Mouse (Mus musculus): ENCODE results near the gene Car11. TPM values are rescaled to one million over a fixed set of nuclear protein-coding genes. Genes with fewer than 3 reads are reported as not detected.

The Car11 gene
- polyA plus RNA-seq, 1 experiment from 2014 or later, result 73.8 TPM

DNA sequence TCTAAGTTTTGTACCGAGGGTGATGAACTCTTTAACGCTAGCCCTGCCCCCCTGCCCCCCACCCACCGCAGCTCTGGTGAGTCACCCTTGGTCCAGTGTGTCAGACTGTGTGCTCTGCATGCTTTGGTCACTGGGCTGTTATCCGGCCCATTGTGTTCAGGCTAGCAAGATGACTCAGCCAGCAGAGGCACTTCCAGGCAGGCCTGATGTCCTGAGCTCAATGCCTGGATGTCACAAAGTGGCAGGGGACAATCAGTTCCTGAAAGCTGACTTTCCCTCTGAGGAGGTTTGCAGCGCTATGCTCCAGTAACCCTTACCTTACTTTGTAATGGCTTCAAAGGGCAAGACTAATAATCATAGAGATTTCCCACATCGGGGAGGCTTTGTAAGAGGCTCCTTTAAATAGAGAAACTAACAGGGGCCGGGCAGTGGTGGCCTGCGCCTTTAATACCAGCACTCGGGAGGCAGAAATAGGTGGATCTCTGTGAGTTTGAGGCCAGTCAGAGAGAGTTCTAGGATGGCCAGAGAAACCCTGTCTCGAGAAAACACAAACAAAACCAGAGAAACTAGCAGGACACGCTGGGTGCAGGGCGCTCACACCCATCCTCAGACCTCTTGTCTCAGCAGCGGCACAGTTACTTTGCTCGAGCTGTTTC lies 19.5 kb upstream of the Car11 start:
- H3K27ac ChIP-seq, result no peak overlapping the region
- no peaks in the 10 kb centered on the region for H3K9me3 ChIP-seq
- no peak overlapping the region for H3K9ac ChIP-seq
- H3K27me3 ChIP-seq (replicated peaks), result no peaks in the 10 kb centered on the region
- peaks cover 5% of the 10 kb centered on the region; the same call in 1 of the 2 replicates for H3K4me1 ChIP-seq
- 50% methylated on average over 14 of the region's 14 CpGs for WGBS
- no peaks in the 10 kb centered on the region for H3K36me3 ChIP-seq (replicated peaks)
- no peak overlapping the region for H3K4me3 ChIP-seq
- no peak for ATAC-seq (replicated peaks)
- H3K4me2 ChIP-seq, result no peak overlapping the region

DNA sequence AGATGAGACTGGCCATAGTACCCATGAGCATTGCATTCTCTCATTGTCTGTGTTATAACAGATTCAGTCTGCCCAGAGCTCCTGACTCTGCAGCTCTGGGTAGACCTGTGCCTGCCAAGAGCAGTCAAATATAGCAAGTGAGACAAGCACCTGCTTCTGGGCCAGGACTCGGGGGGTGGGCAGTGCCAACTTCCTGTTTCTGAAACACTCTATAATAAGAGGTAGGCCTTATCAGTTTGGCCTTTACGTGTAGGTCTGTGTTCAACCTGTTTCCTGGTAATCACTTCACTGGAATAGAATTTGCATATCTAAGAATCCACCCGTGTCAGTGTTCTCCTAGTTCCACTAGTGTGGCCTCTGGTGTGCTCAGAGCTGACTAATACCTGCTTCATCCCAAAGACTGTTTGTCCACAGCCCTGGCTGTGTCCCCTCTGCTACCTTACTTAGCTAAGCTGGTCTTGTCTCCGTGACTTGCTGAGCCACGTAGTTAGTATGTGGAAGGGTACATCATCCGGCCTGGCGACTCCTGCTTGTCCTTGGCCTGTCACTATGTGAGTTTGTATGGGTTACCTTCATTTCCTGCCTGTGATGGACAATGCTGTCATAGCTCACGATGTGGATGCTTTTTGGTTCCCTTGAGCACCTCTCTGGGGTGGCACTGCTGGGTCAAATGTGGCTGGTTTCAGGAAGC lies 18.5 kb upstream of the Car11 start:
- H3K4me1 ChIP-seq, result peaks cover 5% of the 10 kb centered on the region; the same call in 1 of the 2 replicates
- no peaks in the 10 kb centered on the region for H3K36me3 ChIP-seq (replicated peaks)
- no peak overlapping the region for H3K4me2 ChIP-seq
- ATAC-seq (replicated peaks), result no peak
- no peaks in the 10 kb centered on the region for H3K27me3 ChIP-seq (replicated peaks)
- no peak overlapping the region for H3K27ac ChIP-seq
- no peaks in the 10 kb centered on the region for H3K9me3 ChIP-seq
- WGBS, result 87% methylated on average over 8 of the region's 8 CpGs
- H3K4me3 ChIP-seq, result no peak overlapping the region
- no peak overlapping the region for H3K9ac ChIP-seq

DNA sequence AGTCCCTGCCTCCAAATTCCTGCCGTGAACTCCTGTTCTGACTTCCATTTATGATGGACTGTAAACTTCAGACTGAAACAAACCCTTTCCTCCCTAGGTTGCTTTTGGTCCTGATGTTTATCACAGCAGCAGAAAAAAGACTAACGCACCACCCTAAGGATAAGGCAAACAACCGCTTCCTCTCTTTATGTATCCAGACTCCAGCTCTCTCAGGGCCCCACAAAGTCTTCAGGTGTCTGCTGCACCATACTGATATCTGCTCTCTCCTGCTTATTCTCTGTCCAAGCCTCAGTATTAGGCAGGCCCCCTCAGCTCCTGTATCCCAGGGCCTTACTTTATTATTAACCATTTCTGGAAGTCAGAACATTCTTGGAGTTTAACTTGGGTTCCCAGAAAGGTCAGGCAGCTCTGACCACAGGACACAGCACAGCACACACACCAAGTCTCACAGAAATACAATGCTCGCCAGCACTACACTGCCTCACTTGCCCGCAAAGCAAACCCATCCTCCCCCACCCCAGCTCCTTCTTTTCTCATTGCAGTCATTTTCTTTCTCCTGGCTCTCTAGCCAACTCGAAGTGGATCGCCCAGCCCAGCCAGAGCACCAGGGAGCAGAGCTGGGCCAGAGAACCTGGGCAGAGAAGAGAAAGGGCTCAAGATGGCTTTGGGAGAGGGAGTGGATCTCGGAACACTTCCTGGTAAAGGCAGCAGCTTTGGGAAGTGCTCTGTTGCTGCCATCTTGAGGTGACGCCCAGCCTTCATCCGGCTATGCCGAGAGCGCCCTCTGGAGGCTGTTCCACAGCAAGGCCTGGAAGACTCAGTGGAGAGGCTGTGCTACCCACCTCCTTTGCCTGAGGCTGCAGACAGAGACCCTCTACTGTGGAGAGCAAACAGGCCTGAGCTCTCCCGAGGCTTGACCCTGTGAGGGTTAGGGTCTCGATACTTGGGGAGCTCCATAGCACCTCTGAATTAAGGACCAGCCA lies 17.2 kb upstream of the Car11 start:
- H3K27me3 ChIP-seq (replicated peaks), result no peaks in the 10 kb centered on the region
- no peaks in the 10 kb centered on the region for H3K9me3 ChIP-seq
- peak; percentile 79; the same call in 1 of the 2 replicates for ATAC-seq (replicated peaks)
- 28% methylated on average over 14 of the region's 14 CpGs for WGBS
- H3K9ac ChIP-seq, result no peak overlapping the region
- H3K4me1 ChIP-seq, result peaks cover 5% of the 10 kb centered on the region; the same call in 1 of the 2 replicates
- peak overlapping the region; percentile 36 for H3K4me2 ChIP-seq
- peak overlapping the region; percentile 70; the same call in 1 of the 2 replicates for H3K27ac ChIP-seq
- no peak overlapping the region for H3K4me3 ChIP-seq
- no peaks in the 10 kb centered on the region for H3K36me3 ChIP-seq (replicated peaks)

DNA sequence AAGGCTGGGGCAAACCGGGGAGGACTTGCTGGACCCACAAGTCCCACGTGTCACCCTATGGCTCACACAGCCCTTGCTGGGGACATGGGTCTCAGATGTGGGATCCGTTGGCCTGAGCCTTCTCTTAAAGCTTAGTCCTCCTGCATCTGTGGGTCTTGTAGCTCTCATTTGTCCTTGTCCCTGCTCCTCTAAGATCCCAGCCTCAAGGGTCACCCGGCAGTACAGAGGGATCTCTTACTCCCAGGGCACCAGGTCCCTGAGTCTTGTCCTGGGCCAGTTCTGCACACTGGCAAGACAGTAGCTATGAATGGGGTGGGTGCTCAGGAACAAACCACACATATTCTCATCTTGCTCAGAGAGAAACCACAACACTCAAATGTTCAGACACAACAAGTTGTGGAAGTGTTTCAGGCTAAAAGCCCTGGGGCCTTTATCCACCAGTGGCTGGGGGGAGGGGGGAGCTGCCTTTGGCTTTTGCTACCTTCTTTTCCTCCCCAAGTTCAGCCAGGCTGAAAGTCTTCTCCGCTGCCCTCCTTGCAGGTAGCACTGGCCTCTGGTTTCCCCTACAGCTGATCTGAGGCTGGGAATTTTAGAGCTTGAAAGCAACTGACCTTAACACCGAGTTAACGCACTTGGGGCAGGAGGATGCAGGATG lies 16.1 kb upstream of the Car11 start, which contains the start of gene Ntn5:
Gene Ntn5 (plus strand): TSS at position 627 of the 655 bp plus-strand sequence.
- Histone ChIP-seq H3K36me3 (replicated peaks) (no peaks in the 10 kb centered on the region), H3K9me3 (no peaks in the 10 kb centered on the region), H3K9ac (no peak within 1 kb of the TSS), H3K4me2 (peak within 1 kb of the TSS; percentile 36; the same call in 1 of the 2 replicates), H3K27me3 (replicated peaks) (no peaks in the 10 kb centered on the region), H3K4me3 (no peak within 1 kb of the TSS), H3K27ac (peak within 1 kb of the TSS; percentile 70; the same call in 1 of the 2 replicates), H3K4me1 (peaks cover 5% of the 10 kb centered on the region; the same call in 1 of the 2 replicates)
- no peak for ATAC-seq (replicated peaks)
- 78% methylated on average over 7 of the region's 7 CpGs for WGBS

DNA sequence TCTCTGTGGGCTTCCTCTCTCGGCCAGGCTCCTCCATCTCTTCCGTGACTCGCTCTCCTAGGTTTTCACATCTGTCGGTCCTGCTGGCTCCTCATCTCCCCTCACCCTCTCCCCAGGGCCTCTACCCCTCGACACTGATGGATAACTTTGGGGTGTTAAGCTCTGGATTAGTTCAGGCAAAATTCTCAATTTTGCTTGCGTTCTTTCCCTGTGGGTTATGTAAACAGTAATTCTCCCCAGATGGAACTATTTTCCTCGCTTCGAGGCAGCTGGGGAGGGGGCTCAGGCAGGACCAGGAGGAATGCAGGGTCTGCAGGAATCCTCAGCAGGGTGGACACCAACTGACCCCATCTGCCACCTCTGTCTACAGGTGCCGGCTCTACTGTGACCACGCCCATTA lies 13.8 kb upstream of the Car11 start:
- Histone ChIP-seq H3K36me3 (replicated peaks) (no peaks in the 10 kb centered on the region), H3K9ac (no peak overlapping the region), H3K27me3 (replicated peaks) (no peaks in the 10 kb centered on the region), H3K9me3 (no peaks in the 10 kb centered on the region), H3K4me1 (peaks cover 5% of the 10 kb centered on the region; the same call in 1 of the 2 replicates), H3K4me3 (no peak overlapping the region), H3K4me2 (no peak overlapping the region), H3K27ac (no peak overlapping the region)
- WGBS, result 59% methylated on average over 10 of the region's 10 CpGs
- no peak for ATAC-seq (replicated peaks)

DNA sequence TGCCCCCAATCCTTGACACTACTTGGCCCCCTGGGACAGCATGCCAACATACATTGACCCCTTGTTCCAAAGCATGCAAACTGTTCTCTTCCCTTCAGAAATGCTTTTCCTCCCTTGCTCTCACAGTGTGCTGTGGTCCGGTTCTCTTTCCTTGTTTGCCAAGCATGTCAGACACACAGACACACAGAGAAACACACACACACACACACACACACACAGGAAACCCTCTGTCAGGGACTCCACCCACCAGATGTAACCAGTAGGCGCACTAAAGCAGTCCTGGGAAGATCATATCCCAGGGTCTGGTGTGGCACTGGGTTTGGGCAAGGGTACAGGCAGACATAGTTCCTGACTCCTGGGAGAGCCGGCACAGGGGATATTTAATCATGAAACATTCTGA lies 12.8 kb upstream of the Car11 start:
- Histone ChIP-seq H3K27ac (no peak overlapping the region), H3K4me1 (peaks cover 5% of the 10 kb centered on the region; the same call in 1 of the 2 replicates), H3K36me3 (replicated peaks) (no peaks in the 10 kb centered on the region), H3K9ac (no peak overlapping the region), H3K9me3 (no peaks in the 10 kb centered on the region), H3K27me3 (replicated peaks) (no peaks in the 10 kb centered on the region), H3K4me2 (no peak overlapping the region), H3K4me3 (no peak overlapping the region)
- whole genome bisulfite sequencing, result 77% methylated on average over 3 of the region's 3 CpGs
- no peak for ATAC-seq (replicated peaks)

DNA sequence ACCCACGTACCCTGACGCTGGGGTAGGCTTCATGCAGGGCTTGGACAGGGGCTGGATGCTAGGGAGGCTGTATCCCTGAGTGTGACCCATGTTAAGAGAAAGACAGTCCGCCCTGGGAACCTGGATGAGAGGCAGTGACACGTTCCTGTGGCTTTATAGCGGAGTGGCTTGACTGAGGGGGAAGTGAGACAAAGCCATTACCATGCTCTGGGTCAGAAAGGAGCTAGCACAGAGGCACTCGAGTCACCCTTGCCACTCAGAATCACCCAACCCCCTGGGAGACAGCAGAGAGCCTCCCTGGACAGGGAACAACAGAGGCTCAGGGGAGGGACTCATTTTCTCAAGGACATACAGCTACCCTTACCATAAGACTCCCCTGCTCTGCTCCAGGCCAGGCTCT lies 10.5 kb upstream of the Car11 start:
- 64% methylated on average over 6 of the region's 6 CpGs for WGBS
- Histone ChIP-seq H3K27me3 (replicated peaks) (no peaks in the 10 kb centered on the region), H3K9me3 (no peaks in the 10 kb centered on the region), H3K4me3 (no peak overlapping the region), H3K9ac (no peak overlapping the region), H3K36me3 (replicated peaks) (no peaks in the 10 kb centered on the region), H3K4me2 (no peak overlapping the region), H3K27ac (no peak overlapping the region), H3K4me1 (no peaks in the 10 kb centered on the region)
- ATAC-seq (replicated peaks), result no peak

DNA sequence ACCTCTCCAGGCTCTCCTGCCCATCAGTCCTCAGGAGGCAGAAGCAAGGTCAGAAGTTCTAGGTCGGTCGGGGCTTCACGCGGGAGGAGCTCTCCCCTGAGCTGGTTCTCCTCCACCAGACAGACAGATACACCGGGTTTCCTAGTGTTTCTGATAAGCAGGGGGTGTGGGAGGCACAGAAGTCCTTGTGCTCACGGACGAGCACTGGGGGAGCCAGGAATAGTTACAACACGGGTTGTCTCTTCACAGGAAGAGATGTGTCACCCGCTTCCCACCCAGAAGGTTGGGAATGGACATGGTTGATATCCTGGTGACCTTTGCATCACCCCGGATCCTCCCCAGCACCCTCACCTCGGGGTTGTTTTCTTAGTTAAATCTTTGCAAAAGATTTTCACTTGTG lies 9.8 kb upstream of the Car11 start:
- 75% methylated on average over 11 of the region's 11 CpGs for WGBS
- Histone ChIP-seq H3K4me1 (no peaks in the 10 kb centered on the region), H3K27ac (no peak overlapping the region), H3K4me2 (no peak overlapping the region), H3K36me3 (replicated peaks) (no peaks in the 10 kb centered on the region), H3K9ac (no peak overlapping the region), H3K9me3 (no peaks in the 10 kb centered on the region), H3K4me3 (no peak overlapping the region), H3K27me3 (replicated peaks) (no peaks in the 10 kb centered on the region)
- no peak for ATAC-seq (replicated peaks)

DNA sequence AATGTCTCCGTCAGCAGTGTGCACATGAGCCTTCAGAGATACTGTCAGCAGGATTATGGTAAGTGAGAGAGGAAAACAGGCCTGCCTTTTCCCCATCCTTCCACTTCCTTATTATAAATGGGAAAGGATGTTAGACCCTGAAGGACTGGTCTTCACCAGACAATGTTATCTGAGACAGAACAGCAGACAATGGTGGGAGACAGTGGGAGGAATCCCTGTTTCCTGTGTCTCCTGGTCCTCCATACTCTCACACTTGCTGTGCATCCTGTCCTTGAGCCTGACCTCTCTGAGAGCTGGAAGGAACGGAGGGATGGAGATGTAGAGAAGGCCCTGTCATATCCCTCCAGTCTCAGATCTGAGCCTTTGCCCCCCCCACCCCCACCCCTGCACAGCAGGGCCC lies 7.3 kb upstream of the Car11 start:
- no peak for ATAC-seq (replicated peaks)
- H3K4me1 ChIP-seq, result no peaks in the 10 kb centered on the region

DNA sequence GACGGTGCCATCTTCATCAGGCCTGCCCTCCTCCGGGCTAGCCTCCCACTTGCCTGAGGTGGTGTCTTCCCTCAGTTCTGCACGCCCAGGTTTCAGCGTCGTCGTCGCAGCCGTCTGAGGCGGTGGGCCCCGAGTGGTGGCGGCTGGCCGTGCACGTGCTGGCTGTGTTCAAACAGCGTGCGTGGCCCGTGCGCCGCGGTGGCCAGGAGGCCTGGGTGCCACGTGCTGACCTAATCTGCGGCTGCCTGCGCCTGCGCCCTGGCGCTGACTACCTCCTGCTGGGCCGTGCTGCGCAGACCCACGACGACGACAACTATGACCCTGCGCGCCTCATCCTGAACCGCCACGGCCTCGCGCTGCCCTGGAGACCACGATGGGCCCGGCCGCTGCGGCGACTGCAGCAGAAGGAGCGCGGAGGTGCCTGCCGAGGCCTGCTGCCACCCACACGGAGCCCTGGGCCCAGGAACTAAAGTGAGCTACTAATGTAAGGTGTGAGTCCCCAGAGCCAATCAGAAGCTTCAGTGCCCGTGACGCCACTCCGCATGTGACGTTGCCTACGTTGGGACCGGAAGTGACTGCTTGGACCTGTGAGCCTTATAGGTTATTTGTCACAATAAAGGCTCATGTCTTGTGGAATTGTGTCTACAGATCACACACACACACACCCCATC lies 5.6 kb upstream of the Car11 start, which contains the start of gene Sec1:
Gene Sec1 (minus strand): TSS at position 482 of the 671 bp plus-strand sequence.
- H3K27ac ChIP-seq, result no peak within 1 kb of the TSS
- H3K27me3 ChIP-seq (replicated peaks), result no peaks in the 10 kb centered on the region
- ATAC-seq (replicated peaks), result no peak
- H3K4me3 ChIP-seq, result no peak within 1 kb of the TSS
- no peak within 1 kb of the TSS for H3K9ac ChIP-seq
- no peak within 1 kb of the TSS for H3K4me2 ChIP-seq
- H3K4me1 ChIP-seq, result peaks cover 8% of the 10 kb centered on the region; the same call in 1 of the 2 replicates
- H3K9me3 ChIP-seq, result no peaks in the 10 kb centered on the region
- H3K36me3 ChIP-seq (replicated peaks), result no peaks in the 10 kb centered on the region
- WGBS, result 91% methylated on average over 50 of the region's 50 CpGs

More for the DNA sequence above, 7.3 kb upstream of the Car11 start:
- H3K27me3 ChIP-seq (replicated peaks), result no peaks in the 10 kb centered on the region
- no peak overlapping the region for H3K4me3 ChIP-seq
- 84% methylated on average over 2 of the region's 2 CpGs for WGBS
- H3K36me3 ChIP-seq (replicated peaks), result no peaks in the 10 kb centered on the region
- H3K27ac ChIP-seq, result no peak overlapping the region
- no peak overlapping the region for H3K9ac ChIP-seq
- H3K4me2 ChIP-seq, result no peak overlapping the region
- no peaks in the 10 kb centered on the region for H3K9me3 ChIP-seq

DNA sequence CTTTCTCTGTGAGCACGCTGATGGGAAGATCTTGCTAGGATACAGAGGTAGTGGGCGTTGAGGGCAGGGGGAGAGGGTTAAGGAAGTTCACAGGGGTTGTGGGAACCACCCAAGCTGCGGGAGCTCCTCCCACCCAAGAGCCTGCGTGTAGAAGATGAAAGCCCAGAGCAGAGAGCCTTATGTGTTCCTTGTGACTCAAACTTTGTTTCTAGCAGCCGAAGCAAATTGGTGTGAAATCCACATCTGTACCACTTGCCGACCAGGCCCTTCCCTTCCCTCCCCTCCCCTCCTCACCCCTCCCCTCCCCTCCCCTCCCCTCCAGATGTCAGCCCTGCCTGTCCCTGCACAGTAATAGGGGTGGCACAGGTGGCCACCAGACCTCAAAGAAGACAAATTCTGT lies 4.5 kb upstream of the Car11 start:
- Histone ChIP-seq H3K9me3 (no peaks in the 10 kb centered on the region), H3K4me2 (no peak overlapping the region), H3K36me3 (replicated peaks) (no peaks in the 10 kb centered on the region), H3K4me1 (peaks cover 16% of the 10 kb centered on the region; the same call in 1 of the 2 replicates), H3K27me3 (replicated peaks) (no peaks in the 10 kb centered on the region), H3K4me3 (no peak overlapping the region), H3K27ac (no peak overlapping the region), H3K9ac (no peak overlapping the region)
- ATAC-seq (replicated peaks), result no peak
- WGBS, result 25% methylated on average over 6 of the region's 6 CpGs

Measured in midbrain, embryonic 15.5 days (tissue).